Mouse (Mus musculus): ENCODE results near the gene Zfp524.
A peak's percentile ranks its signal among the peaks of the same experiment; 100 is the strongest.
"Not testable (repeated sequence)": the region's sequence is repeated elsewhere in the genome, so short reads cannot be mapped to it uniquely, and the experiment has no call there.

The Zfp524 gene

GRCm38 (mm10) chr7:5016057-5016456 is 1.8 kb downstream of the Zfp524 start:
- DNase-seq = no peak

- no peak for DNase-seq
Observed at GRCm38 (mm10) chr7:5016920-5017319, 2.7 kb downstream of the Zfp524 start.

- peak; percentile 56 for DNase-seq
Observed at GRCm38 (mm10) chr7:5017352-5017751, 3.1 kb downstream of the Zfp524 start.

GRCm38 (mm10) chr7:5017931-5018330 is 3.7 kb downstream of the Zfp524 start:
- DNase-seq = no peak

GRCm38 (mm10) chr7:5019576-5019975 is 5.4 kb downstream of the Zfp524 start:
- not testable (repeated sequence) for DNase-seq

GRCm38 (mm10) chr7:5020000-5020681 is 5.9 kb downstream of the Zfp524 start, which contains the start of the genes Zfp865 and Ccdc106:
Gene Zfp865, plus strand, starts transcription at chr7:5020376.
Gene Ccdc106, plus strand, starts transcription at chr7:5020553.
- peak; percentile 100 for DNase-seq

- DNase-seq = peak; percentile 39
Observed at GRCm38 (mm10) chr7:5020685-5021084, 6.5 kb downstream of the Zfp524 start.

GRCm38 (mm10) chr7:5021197-5021596 is 7.0 kb downstream of the Zfp524 start:
- no peak for DNase-seq

- no peak for DNase-seq
Observed at GRCm38 (mm10) chr7:5029543-5029942, 15.3 kb downstream of the Zfp524 start.

- DNase-seq = no peak
Observed at GRCm38 (mm10) chr7:5029946-5030345, 15.7 kb downstream of the Zfp524 start.

GRCm38 (mm10) chr7:5030554-5031275 is 16.5 kb downstream of the Zfp524 start:
- DNase-seq = no peak

- DNase-seq = no peak
Observed at GRCm38 (mm10) chr7:5031496-5031895, 17.3 kb downstream of the Zfp524 start.

GRCm38 (mm10) chr7:5033818-5034217 is 19.6 kb downstream of the Zfp524 start, which contains the start of gene 4632433K11Rik:
Gene 4632433K11Rik, plus strand, starts transcription at chr7:5034118.
- no peak for DNase-seq

GRCm38 (mm10) chr7:5035628-5036027 is 21.4 kb downstream of the Zfp524 start:
- no peak for DNase-seq

- no peak for DNase-seq
Observed at GRCm38 (mm10) chr7:5036136-5036535, 21.9 kb downstream of the Zfp524 start.

GRCm38 (mm10) chr7:5037026-5037425 is 22.8 kb downstream of the Zfp524 start:
- no peak for DNase-seq

GRCm38 (mm10) chr7:5037467-5037866 is 23.3 kb downstream of the Zfp524 start:
- no peak for DNase-seq

GRCm38 (mm10) chr7:5038109-5038732 is 24.0 kb downstream of the Zfp524 start, which contains the start of gene Zfp784:
Gene Zfp784, minus strand, starts transcription at chr7:5038446.
- peak; percentile 97 for DNase-seq

GRCm38 (mm10) chr7:5038940-5039339 is 24.7 kb downstream of the Zfp524 start:
- DNase-seq = no peak

- no peak for DNase-seq
Observed at GRCm38 (mm10) chr7:5044981-5045380, 30.8 kb downstream of the Zfp524 start.

- no peak for DNase-seq
Observed at GRCm38 (mm10) chr7:5046112-5046511, 31.9 kb downstream of the Zfp524 start.

GRCm38 (mm10) chr7:5047313-5047712 is 33.1 kb downstream of the Zfp524 start:
- DNase-seq = peak; percentile 69

Data from lung, postnatal 10 days (tissue).